8 mouse cellular contexts compared by ENCODE assay signal in genomic region chrX:8096068-8096786, GRCm38 (mm10). TPM values are rescaled to one million over a fixed set of nuclear protein-coding genes. Genes with fewer than 3 reads are reported as not detected.
A peak's percentile ranks its signal among the peaks of the same experiment; 100 is the strongest.
DNase-seq lines count a peak whose midpoint lies in the region; ATAC-seq and TF ChIP-seq lines count a peak whose summit lies in the region.
"Not testable (repeated sequence)": the region's sequence is repeated elsewhere in the genome, so short reads cannot be mapped to it uniquely, and the experiment has no call there.

No protein-coding gene starts in this region.

- H3K27ac ChIP-seq in cortical plate, adult 2 months (ENCODE audit: insufficient read depth, low read length) = peak overlapping the region; percentile 63; the same call in 1 of the 2 replicates
- H3K27ac ChIP-seq in hindbrain, embryonic 15.5 days (replicated peaks) = peak overlapping the region; percentile 73
- H3K27ac ChIP-seq in lung, postnatal 0 days (ENCODE audit: low read length); thymus, adult 2 months (ENCODE audit: control insufficient read depth, insufficient read depth, low read length): not testable (repeated sequence)

- intact Hi-C loops in gastrocnemius, postnatal 14 days (cut with DNase I; ENCODE audit: low total_unique reads) = not testable (repeated sequence)

- WGBS in hindbrain, embryonic 15.5 days = 18% methylated on average over 22 of the region's 48 CpGs
- 17% methylated on average over 19 of the region's 48 CpGs for WGBS in lung, postnatal 0 days
- WGBS in thymus, adult 2 months = 12% methylated on average over 3 of the region's 48 CpGs

- H3K4me2 ChIP-seq in hindbrain, embryonic 15.5 days = peak overlapping the region; percentile 47
- H3K4me2 ChIP-seq in lung, postnatal 0 days (replicated peaks; ENCODE audit: low read depth, low read length) = peak overlapping the region; percentile 17; the same call in 1 of the 2 replicates

- not testable (repeated sequence) for H3K36me3 ChIP-seq in hindbrain, embryonic 15.5 days; lung, postnatal 0 days (ENCODE audit: insufficient read depth, low read length); thymus, adult 2 months (ENCODE audit: control insufficient read depth, insufficient read depth, low read length)

- not testable (repeated sequence) for H3K4me1 ChIP-seq in cortical plate, adult 2 months (ENCODE audit: control insufficient read depth, insufficient read depth, low read length); hindbrain, embryonic 15.5 days (replicated peaks); lung, postnatal 0 days (ENCODE audit: insufficient read depth, low read depth, low read length); thymus, adult 2 months (replicated peaks; ENCODE audit: control insufficient read depth, insufficient read depth, low read length)

- TF ChIP-seq CTCF in cortical plate, adult 2 months (IDR thresholded peaks at IDR 0.05; ENCODE audit: extremely low read depth, insufficient read depth, low read length); lung, postnatal 0 days (IDR thresholded peaks at IDR 0.05); thymus, adult 2 months (IDR thresholded peaks at IDR 0.05; ENCODE audit: borderline replicate concordance, control insufficient read depth, extremely low read depth, insufficient read depth, low read length, poor library complexity): not testable (repeated sequence)

- ATAC-seq in activated CD4-positive, CD25-positive, alpha-beta regulatory T cell, adult 4 months = peak; percentile 75
- ATAC-seq in hindbrain, embryonic 15.5 days (ENCODE audit: low FRiP score, low read depth) = peak; percentile 90
- peak; percentile 93 for ATAC-seq in lung, postnatal 0 days
- peak; percentile 59 for ATAC-seq in neutrophil, adult 5-6 weeks (ENCODE audit: extremely low read depth, insufficient number of reproducible peaks, low FRiP score, poor library complexity, severe bottlenecking)

- H3K9me3 ChIP-seq in hindbrain, embryonic 15.5 days; lung, postnatal 0 days (ENCODE audit: low read length): not testable (repeated sequence)

- H3K27me3 ChIP-seq in hindbrain, embryonic 15.5 days; lung, postnatal 0 days (replicated peaks; ENCODE audit: insufficient read depth, low read length); thymus, adult 2 months (ENCODE audit: control insufficient read depth, insufficient read depth, low read length): not testable (repeated sequence)

- DNase-seq in gastrocnemius, postnatal 14 days = peak; percentile 81
- DNase-seq in layer of hippocampus, postnatal 25 days (ENCODE audit: extremely low spot score in 1 of 2, low spot score in 1 of 2) = peak; percentile 68 to 92
- not testable (repeated sequence) for DNase-seq in lung, postnatal 0 days (ENCODE audit: low spot score)
- peak; percentile 81 for DNase-seq in thymus, adult 2 months

- 0 out of 2 replicates have a peak overlapping the region, but pooled peaks have one; percentile 10 for H3K9ac ChIP-seq in hindbrain, embryonic 15.5 days
- H3K9ac ChIP-seq in lung, postnatal 0 days (replicated peaks; ENCODE audit: low read depth) = not testable (repeated sequence)

- TF ChIP-seq POLR2A in cortical plate, adult 2 months (IDR thresholded peaks at IDR 0.05; ENCODE audit: extremely low read depth, insufficient read depth, low read length); thymus, adult 2 months (IDR thresholded peaks at IDR 0.05; ENCODE audit: control insufficient read depth, extremely low read depth, insufficient read depth, low read length, poor library complexity): not testable (repeated sequence)

- peak overlapping the region; percentile 21; the same call in 1 of the 2 replicates for H3K4me3 ChIP-seq in cortical plate, adult 2 months (ENCODE audit: insufficient read depth, low read length)
- peak overlapping the region; percentile 30 for H3K4me3 ChIP-seq in hindbrain, embryonic 15.5 days
- not testable (repeated sequence) for H3K4me3 ChIP-seq in lung, postnatal 0 days (ENCODE audit: low read depth, low read length)
- H3K4me3 ChIP-seq in thymus, adult 2 months (ENCODE audit: control insufficient read depth, insufficient read depth, low read length) = peak overlapping the region; percentile 41

- not testable (repeated sequence) for TF ChIP-seq EP300 in lung, postnatal 0 days (IDR thresholded peaks at IDR 0.05)

RNA-seq across cellular contexts. Expression of gene Was, which starts 5.9 kb away (rescaled TPM):
- 10 to 100 TPM; 24.0 to 27.4 TPM for polyA plus RNA-seq in activated CD4-positive, CD25-positive, alpha-beta regulatory T cell, adult 4 months (2017; shearing (Covaris generic))
- 1.7 and 1.9 TPM in 2 replicates for polyA plus RNA-seq in cortical plate, adult 2 months (2012; rRNA removed)
- total RNA-seq in gastrocnemius, postnatal 14 days (2021) = under 1 TPM; 0.84 to 0.93 TPM
- 0.07 and 0.13 TPM in 2 replicates for polyA plus RNA-seq in hindbrain, embryonic 15.5 days (2015; fragmentation: Nextera tagmentation; extraction: Ambion mirVana)
- total RNA-seq in layer of hippocampus, postnatal 25 days (2021) = 1 to 10 TPM; 1.0 to 1.5 TPM
- polyA plus RNA-seq in lung, postnatal 0 days (2015; fragmentation: Nextera tagmentation; extraction: Ambion mirVana) = 0.90 and 1.2 TPM in 2 replicates
- 179 and 193 TPM in 2 replicates for total RNA-seq in neutrophil, adult 5-6 weeks (2017)
- polyA plus RNA-seq in thymus, adult 2 months (2012; rRNA removed) = 88.5 and 102 TPM in 2 replicates

RNA-seq across cellular contexts. Expression of gene Suv39h1, which starts 21.7 kb away (rescaled TPM):
- polyA plus RNA-seq in activated CD4-positive, CD25-positive, alpha-beta regulatory T cell, adult 4 months (2017; shearing (Covaris generic)) = 10 to 100 TPM; 14.5 to 22.4 TPM
- polyA plus RNA-seq in cortical plate, adult 2 months (2012; rRNA removed) = 25.5 and 26.1 TPM in 2 replicates
- 1 to 10 TPM; 5.2 to 5.5 TPM for total RNA-seq in gastrocnemius, postnatal 14 days (2021)
- 40.5 and 40.6 TPM in 2 replicates for polyA plus RNA-seq in hindbrain, embryonic 15.5 days (2015; fragmentation: Nextera tagmentation; extraction: Ambion mirVana)
- total RNA-seq in layer of hippocampus, postnatal 25 days (2021) = 10 to 100 TPM; 19.3 to 20.9 TPM
- 13.2 and 13.6 TPM in 2 replicates for polyA plus RNA-seq in lung, postnatal 0 days (2015; fragmentation: Nextera tagmentation; extraction: Ambion mirVana)
- total RNA-seq in neutrophil, adult 5-6 weeks (2017) = 19.5 and 22.6 TPM in 2 replicates
- 69.4 and 74.6 TPM in 2 replicates for polyA plus RNA-seq in thymus, adult 2 months (2012; rRNA removed)

RNA-seq across cellular contexts. Expression of gene Wdr13, which starts 36.5 kb away (rescaled TPM):
- 10 to 100 TPM; 15.8 to 18.9 TPM for polyA plus RNA-seq in activated CD4-positive, CD25-positive, alpha-beta regulatory T cell, adult 4 months (2017; shearing (Covaris generic))
- polyA plus RNA-seq in cortical plate, adult 2 months (2012; rRNA removed) = 203 and 219 TPM in 2 replicates
- 10 to 100 TPM; 19.6 to 20.6 TPM for total RNA-seq in gastrocnemius, postnatal 14 days (2021)
- polyA plus RNA-seq in hindbrain, embryonic 15.5 days (2015; fragmentation: Nextera tagmentation; extraction: Ambion mirVana) = 60.2 and 65.5 TPM in 2 replicates
- 100 to 1,000 TPM; 199 to 214 TPM for total RNA-seq in layer of hippocampus, postnatal 25 days (2021)
- polyA plus RNA-seq in lung, postnatal 0 days (2015; fragmentation: Nextera tagmentation; extraction: Ambion mirVana) = 18.4 and 18.9 TPM in 2 replicates
- 55.2 and 56.3 TPM in 2 replicates for total RNA-seq in neutrophil, adult 5-6 weeks (2017)
- 128 and 141 TPM in 2 replicates for polyA plus RNA-seq in thymus, adult 2 months (2012; rRNA removed)

RNA-seq across cellular contexts. Expression of gene Rbm3, which starts 49.5 kb away (rescaled TPM):
- polyA plus RNA-seq in activated CD4-positive, CD25-positive, alpha-beta regulatory T cell, adult 4 months (2017; shearing (Covaris generic)) = 100 to 1,000 TPM; 711 to 929 TPM
- 193 and 207 TPM in 2 replicates for polyA plus RNA-seq in cortical plate, adult 2 months (2012; rRNA removed)
- 100 to 1,000 TPM; 179 to 195 TPM for total RNA-seq in gastrocnemius, postnatal 14 days (2021)
- 289 and 303 TPM in 2 replicates for polyA plus RNA-seq in hindbrain, embryonic 15.5 days (2015; fragmentation: Nextera tagmentation; extraction: Ambion mirVana)
- 100 to 1,000 TPM in 1 of 2 experiments, 10 to 100 TPM in 1; 94.0 to 137 TPM for total RNA-seq in layer of hippocampus, postnatal 25 days (2021)
- polyA plus RNA-seq in lung, postnatal 0 days (2015; fragmentation: Nextera tagmentation; extraction: Ambion mirVana) = 373 and 463 TPM in 2 replicates
- 390 and 446 TPM in 2 replicates for total RNA-seq in neutrophil, adult 5-6 weeks (2017)
- polyA plus RNA-seq in thymus, adult 2 months (2012; rRNA removed) = 220 and 225 TPM in 2 replicates
